Mouse (Mus musculus) kidney, adult 9 months (tissue): ENCODE results near the gene Mrgbp.

Source experiments
- DNase-seq: peaks from one replicate; pipeline ENCODE4 v3.0.0; 2022

Mrgbp gene

GRCm38 (mm10) chr2:180597490-180597889 lies 16.4 kb downstream of the Mrgbp start, which contains the start of gene Col9a3:
Gene Col9a3, plus strand, starts transcription at chr2:180597790.
- DNase-seq, result no peak

DNA sequence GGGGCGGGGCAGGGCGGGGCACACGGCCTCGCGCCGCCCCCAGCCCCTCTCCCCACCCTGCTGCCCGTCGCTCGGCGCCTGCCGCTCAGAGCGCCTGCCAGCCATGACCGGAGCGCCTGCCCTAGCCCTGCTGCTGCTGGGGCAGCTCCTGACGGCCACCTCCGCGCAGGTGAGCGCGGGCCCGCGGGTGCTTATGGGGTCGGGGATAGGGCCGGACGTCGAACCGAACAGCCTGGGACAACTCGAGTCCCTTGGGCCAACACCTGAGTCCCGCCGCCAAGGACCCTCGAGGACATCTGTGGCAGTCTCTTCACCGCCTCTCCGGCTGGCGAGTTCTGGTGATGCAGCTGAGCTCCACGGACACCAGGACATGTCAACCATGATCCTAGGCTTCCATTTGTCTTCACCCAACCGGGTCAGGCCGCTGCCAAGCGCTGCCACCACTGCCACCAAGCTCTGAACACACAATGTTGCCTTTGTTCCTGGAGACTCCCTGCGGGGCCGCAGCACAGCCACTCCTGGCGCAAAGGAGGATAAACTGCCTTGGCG lies 17.1 kb downstream of the Mrgbp start:
- no peak for DNase-seq

GRCm38 (mm10) chr2:180600569-180601021 lies 19.5 kb downstream of the Mrgbp start:
- DNase-seq, result no peak

DNA sequence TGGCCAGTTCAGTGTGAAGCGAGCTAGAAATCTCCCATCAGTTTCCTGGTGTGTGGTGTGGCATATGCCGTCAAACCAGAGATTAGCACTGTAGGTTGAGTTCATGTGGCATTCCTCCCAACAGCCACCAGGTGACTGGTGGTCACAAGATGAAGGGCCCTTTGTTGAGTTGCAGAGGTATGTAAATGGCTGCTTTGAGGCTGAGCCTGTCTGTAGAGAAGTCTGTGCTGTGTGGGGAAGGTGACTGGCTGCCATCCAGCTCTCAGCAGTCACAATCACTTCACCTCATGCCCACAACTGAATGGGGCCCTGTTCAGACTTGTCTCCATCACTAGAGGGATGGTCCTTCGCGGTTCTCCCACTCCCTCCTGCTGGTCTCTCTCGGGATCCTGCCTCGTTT lies 23.7 kb downstream of the Mrgbp start:
- DNase-seq, result no peak

- no peak for DNase-seq
These were observed 29.2 kb downstream of the Mrgbp start for GRCm38 (mm10) chr2:180610283-180610682.

DNA sequence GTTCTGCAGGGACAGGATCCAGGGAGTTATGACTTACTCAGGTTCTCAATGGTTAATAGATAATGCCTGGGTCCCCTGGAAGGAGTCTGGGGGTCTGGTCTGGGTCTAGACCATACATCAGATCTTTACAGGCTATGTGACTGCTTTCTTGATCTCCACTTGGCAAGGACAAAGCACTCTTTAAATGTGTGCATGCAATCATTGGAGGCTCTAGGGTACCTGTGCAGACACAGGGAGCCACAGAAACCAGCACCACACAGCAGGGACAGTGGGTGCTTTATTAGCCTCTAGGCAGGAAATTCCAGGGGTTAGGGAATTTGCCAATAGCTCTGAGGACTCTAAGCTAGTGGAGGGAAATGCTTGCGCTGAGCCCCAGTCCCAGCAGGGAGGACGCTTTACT lies 30.8 kb downstream of the Mrgbp start:
- no peak for DNase-seq
